Mouse (Mus musculus): Measurements from ENCODE around the gene Nup107. TPM values are rescaled to one million over a fixed set of nuclear protein-coding genes. Genes with fewer than 3 reads are reported as not detected.
A peak's percentile ranks its signal among the peaks of the same experiment; 100 is the strongest.

The Nup107 gene
- polyA plus RNA-seq, 1 experiment: 3.6 TPM

- no peak overlapping the region for H3K27ac ChIP-seq (replicated peaks; ENCODE audit: low read depth, low read length)
- no peak overlapping the region for H3K4me3 ChIP-seq (ENCODE audit: insufficient read depth, low read depth, low read length)
- no peaks in the 10 kb centered on the region for H3K4me1 ChIP-seq (ENCODE audit: control insufficient read depth, insufficient read depth, insufficient read length, low read length)
Measured at GRCm38 (mm10) chr10:117816721-117817120, 24.2 kb upstream of the Nup107 start.

GRCm38 (mm10) chr10:117812501-117812900 lies 20.0 kb upstream of the Nup107 start:
- Histone ChIP-seq H3K27ac (replicated peaks; ENCODE audit: low read depth, low read length) (no peak overlapping the region), H3K4me1 (ENCODE audit: control insufficient read depth, insufficient read depth, insufficient read length, low read length) (no peaks in the 10 kb centered on the region), H3K4me3 (ENCODE audit: insufficient read depth, low read depth, low read length) (no peak overlapping the region)

- no peaks in the 10 kb centered on the region for H3K4me1 ChIP-seq (ENCODE audit: control insufficient read depth, insufficient read depth, insufficient read length, low read length)
- H3K27ac ChIP-seq (replicated peaks; ENCODE audit: low read depth, low read length): no peak overlapping the region
- no peak overlapping the region for H3K4me3 ChIP-seq (ENCODE audit: insufficient read depth, low read depth, low read length)
Measured at GRCm38 (mm10) chr10:117811555-117811954, 19.1 kb upstream of the Nup107 start.

- Histone ChIP-seq H3K27ac (replicated peaks; ENCODE audit: low read depth, low read length) (no peak overlapping the region), H3K4me1 (ENCODE audit: control insufficient read depth, insufficient read depth, insufficient read length, low read length) (no peaks in the 10 kb centered on the region)
Measured at GRCm38 (mm10) chr10:117810506-117810905, 18.0 kb upstream of the Nup107 start.

GRCm38 (mm10) chr10:117808068-117808467 lies 15.6 kb upstream of the Nup107 start:
- H3K4me1 ChIP-seq (ENCODE audit: control insufficient read depth, insufficient read depth, insufficient read length, low read length): no peaks in the 10 kb centered on the region
- no peak overlapping the region for H3K27ac ChIP-seq (replicated peaks; ENCODE audit: low read depth, low read length)
- no peak overlapping the region for H3K4me3 ChIP-seq (ENCODE audit: insufficient read depth, low read depth, low read length)

More at GRCm38 (mm10) chr10:117810506-117810905, 18.0 kb upstream of the Nup107 start:
- H3K4me3 ChIP-seq (ENCODE audit: insufficient read depth, low read depth, low read length): no peak overlapping the region

- Histone ChIP-seq H3K27ac (replicated peaks; ENCODE audit: low read depth, low read length) (no peak overlapping the region), H3K4me1 (ENCODE audit: control insufficient read depth, insufficient read depth, insufficient read length, low read length) (no peaks in the 10 kb centered on the region), H3K4me3 (ENCODE audit: insufficient read depth, low read depth, low read length) (no peak overlapping the region)
Measured at GRCm38 (mm10) chr10:117805919-117806318, 13.4 kb upstream of the Nup107 start.

GRCm38 (mm10) chr10:117803870-117804850 lies 11.7 kb upstream of the Nup107 start:
- H3K4me3 ChIP-seq (ENCODE audit: insufficient read depth, low read depth, low read length): no peak overlapping the region
- no peak overlapping the region for H3K27ac ChIP-seq (replicated peaks; ENCODE audit: low read depth, low read length)
- H3K4me1 ChIP-seq (ENCODE audit: control insufficient read depth, insufficient read depth, insufficient read length, low read length): no peaks in the 10 kb centered on the region

- Histone ChIP-seq H3K4me1 (ENCODE audit: control insufficient read depth, insufficient read depth, insufficient read length, low read length) (no peaks in the 10 kb centered on the region), H3K4me3 (ENCODE audit: insufficient read depth, low read depth, low read length) (no peak overlapping the region), H3K27ac (replicated peaks; ENCODE audit: low read depth, low read length) (no peak overlapping the region)
Measured at GRCm38 (mm10) chr10:117801886-117802285, 9.4 kb upstream of the Nup107 start.

GRCm38 (mm10) chr10:117799806-117800205 lies 7.3 kb upstream of the Nup107 start:
- H3K4me3 ChIP-seq (ENCODE audit: insufficient read depth, low read depth, low read length): no peak overlapping the region
- no peaks in the 10 kb centered on the region for H3K4me1 ChIP-seq (ENCODE audit: control insufficient read depth, insufficient read depth, insufficient read length, low read length)
- H3K27ac ChIP-seq (replicated peaks; ENCODE audit: low read depth, low read length): no peak overlapping the region

GRCm38 (mm10) chr10:117798436-117799035 lies 6.0 kb upstream of the Nup107 start:
- Histone ChIP-seq H3K27ac (replicated peaks; ENCODE audit: low read depth, low read length) (no peak overlapping the region), H3K4me3 (ENCODE audit: insufficient read depth, low read depth, low read length) (no peak overlapping the region), H3K4me1 (ENCODE audit: control insufficient read depth, insufficient read depth, insufficient read length, low read length) (no peaks in the 10 kb centered on the region)

GRCm38 (mm10) chr10:117797684-117798083 lies 5.2 kb upstream of the Nup107 start:
- Histone ChIP-seq H3K27ac (replicated peaks; ENCODE audit: low read depth, low read length) (no peak overlapping the region), H3K4me3 (ENCODE audit: insufficient read depth, low read depth, low read length) (no peak overlapping the region), H3K4me1 (ENCODE audit: control insufficient read depth, insufficient read depth, insufficient read length, low read length) (0 out of 2 replicates have a peak, but pooled peaks cover 2% of the 10 kb centered on the region)

- no peak overlapping the region for H3K27ac ChIP-seq (replicated peaks; ENCODE audit: low read depth, low read length)
- H3K4me3 ChIP-seq (ENCODE audit: insufficient read depth, low read depth, low read length): no peak overlapping the region
- H3K4me1 ChIP-seq (ENCODE audit: control insufficient read depth, insufficient read depth, insufficient read length, low read length): 0 out of 2 replicates have a peak, but pooled peaks cover 2% of the 10 kb centered on the region
Measured at GRCm38 (mm10) chr10:117797106-117797505, 4.6 kb upstream of the Nup107 start.

GRCm38 (mm10) chr10:117796181-117796580 lies 3.7 kb upstream of the Nup107 start:
- Histone ChIP-seq H3K4me1 (ENCODE audit: control insufficient read depth, insufficient read depth, insufficient read length, low read length) (0 out of 2 replicates have a peak, but pooled peaks cover 2% of the 10 kb centered on the region), H3K4me3 (ENCODE audit: insufficient read depth, low read depth, low read length) (no peak overlapping the region), H3K27ac (replicated peaks; ENCODE audit: low read depth, low read length) (no peak overlapping the region)

- H3K4me3 ChIP-seq (ENCODE audit: insufficient read depth, low read depth, low read length): no peak overlapping the region
- H3K4me1 ChIP-seq (ENCODE audit: control insufficient read depth, insufficient read depth, insufficient read length, low read length): 0 out of 2 replicates have a peak, but pooled peaks cover 2% of the 10 kb centered on the region
- H3K27ac ChIP-seq (replicated peaks; ENCODE audit: low read depth, low read length): no peak overlapping the region
Measured at GRCm38 (mm10) chr10:117795206-117795605, 2.7 kb upstream of the Nup107 start.

GRCm38 (mm10) chr10:117793436-117794030 lies 1.0 kb upstream of the Nup107 start:
- H3K4me3 ChIP-seq (ENCODE audit: insufficient read depth, low read depth, low read length): peak overlapping the region; percentile 58; the same call in 1 of the 2 replicates

More at GRCm38 (mm10) chr10:117793436-117794030, 1.0 kb upstream of the Nup107 start:
- 0 out of 2 replicates have a peak, but pooled peaks cover 2% of the 10 kb centered on the region for H3K4me1 ChIP-seq (ENCODE audit: control insufficient read depth, insufficient read depth, insufficient read length, low read length)
- no peak overlapping the region for H3K27ac ChIP-seq (replicated peaks; ENCODE audit: low read depth, low read length)
